Mouse (Mus musculus) hindbrain, embryonic 13.5 days (tissue): Measurements from ENCODE around the gene Sdhb. TPM values are rescaled to one million over a fixed set of nuclear protein-coding genes. Genes with fewer than 3 reads are reported as not detected.

Source experiments
- ATAC-seq: fragments of 200-750 bp; cut with Nextera tagmentation; 2 replicates; pipeline ENCODE4 v1.8.0; 2017; ENCODE audit warnings: moderate TSS enrichment; ENCODE audit not compliant: low FRiP score
- H3K27ac ChIP-seq: fragments of 300-500 bp; sonication (generic); 2 replicates; pipeline ENCODE4 v1.5.1; 2015; ENCODE audit warnings: inconsistent platforms, mild to moderate bottlenecking, moderate library complexity
- H3K27me3 ChIP-seq: fragments of 300-500 bp; sonication (generic); 2 replicates; pipeline ENCODE4 v1.6.1; 2015; ENCODE audit warnings: mild to moderate bottlenecking, inconsistent platforms
- H3K36me3 ChIP-seq: fragments of 300-500 bp; sonication (generic); 2 replicates; pipeline ENCODE4 v1.6.1; 2015; ENCODE audit warnings: mild to moderate bottlenecking, inconsistent platforms
- H3K4me1 ChIP-seq: fragments of 300-500 bp; sonication (generic); replicated peaks from 2 replicates; pipeline ENCODE4 v1.6.1; 2015; ENCODE audit warnings: inconsistent platforms
- H3K4me2 ChIP-seq: fragments of 300-500 bp; sonication (generic); 2 replicates; pipeline ENCODE4 v1.6.1; 2015; ENCODE audit warnings: inconsistent platforms, mild to moderate bottlenecking, moderate library complexity
- H3K4me3 ChIP-seq: fragments of 300-500 bp; sonication (generic); 2 replicates; pipeline ENCODE4 v1.5.1; 2015; ENCODE audit warnings: mild to moderate bottlenecking, inconsistent platforms
- H3K9ac ChIP-seq: fragments of 300-500 bp; sonication (generic); 2 replicates; pipeline ENCODE4 v1.6.1; 2015; ENCODE audit warnings: mild to moderate bottlenecking, inconsistent platforms
- H3K9me3 ChIP-seq: fragments of 300-500 bp; sonication (generic); 2 replicates; pipeline ENCODE4 v1.6.1; 2016; ENCODE audit warnings: inconsistent platforms
- WGBS: fragments of 180-500 bp; shearing (Covaris S2); methylation state at CpG from one replicate; pipeline ENCODE4 v1.1.7; 2015; 5-methylcytosine and 5-hydroxymethylcytosine counted together
- polyA plus RNA-seq: library from polyadenylated mRNA; unstranded; fragments of >200 nt; fragmentation: Nextera tagmentation; extraction: Ambion mirVana; gene quantifications from 2 replicates; pipeline ENCODE4 v1.2.1, GENCODE M21; 2015

Gene Sdhb
- polyA plus RNA-seq, 1 experiment from 2014 or later: 442 TPM

- Histone ChIP-seq H3K36me3 (peaks cover 24% of the 10 kb centered on the region), H3K9ac (no peak overlapping the region; the same call in 1 of the 2 replicates), H3K4me2 (no peak overlapping the region), H3K4me1 (peaks cover 39% of the 10 kb centered on the region), H3K27ac (no peak overlapping the region), H3K27me3 (no peaks in the 10 kb centered on the region), H3K9me3 (no peaks in the 10 kb centered on the region), H3K4me3 (no peak overlapping the region)
- no peak for ATAC-seq
- 83% methylated on average over 9 of the region's 9 CpGs for WGBS
Observed at GRCm38 (mm10) chr4:140963941-140964597, 3.1 kb downstream of the Sdhb start.

GRCm38 (mm10) chr4:140964620-140965019 is 3.6 kb downstream of the Sdhb start:
- Histone ChIP-seq H3K9ac (peak overlapping the region; percentile 60), H3K9me3 (no peaks in the 10 kb centered on the region), H3K36me3 (peaks cover 30% of the 10 kb centered on the region), H3K27ac (peak overlapping the region; percentile 55; the same call in 1 of the 2 replicates), H3K4me2 (no peak overlapping the region), H3K4me1 (peaks cover 39% of the 10 kb centered on the region), H3K27me3 (no peaks in the 10 kb centered on the region), H3K4me3 (no peak overlapping the region)
- ATAC-seq: peak; percentile 4; the same call in 1 of the 2 replicates
- 13% methylated on average over 7 of the region's 7 CpGs for WGBS

- no peak for ATAC-seq
- H3K27me3 ChIP-seq: no peaks in the 10 kb centered on the region
- H3K4me3 ChIP-seq: no peak overlapping the region
- no peak overlapping the region for H3K4me2 ChIP-seq
- H3K4me1 ChIP-seq: peaks cover 22% of the 10 kb centered on the region
- H3K27ac ChIP-seq: no peak overlapping the region
- H3K36me3 ChIP-seq: peaks cover 58% of the 10 kb centered on the region
- WGBS: 92% methylated on average over 11 of the region's 11 CpGs
- no peaks in the 10 kb centered on the region for H3K9me3 ChIP-seq
- H3K9ac ChIP-seq: no peak overlapping the region
Observed at GRCm38 (mm10) chr4:140967386-140968159, 6.6 kb downstream of the Sdhb start.

GRCm38 (mm10) chr4:140971691-140972090 is 10.7 kb downstream of the Sdhb start:
- Histone ChIP-seq H3K36me3 (peaks cover 90% of the 10 kb centered on the region), H3K4me1 (no peaks in the 10 kb centered on the region), H3K4me3 (no peak overlapping the region), H3K9ac (no peak overlapping the region), H3K27me3 (no peaks in the 10 kb centered on the region), H3K4me2 (no peak overlapping the region), H3K27ac (no peak overlapping the region), H3K9me3 (no peaks in the 10 kb centered on the region)
- no peak for ATAC-seq
- 85% methylated on average over 13 of the region's 13 CpGs for WGBS

GRCm38 (mm10) chr4:140974408-140974807 is 13.4 kb downstream of the Sdhb start:
- Histone ChIP-seq H3K4me3 (no peak overlapping the region), H3K27ac (no peak overlapping the region), H3K4me1 (no peaks in the 10 kb centered on the region), H3K9ac (no peak overlapping the region), H3K4me2 (no peak overlapping the region), H3K36me3 (peaks cover 98% of the 10 kb centered on the region), H3K27me3 (no peaks in the 10 kb centered on the region), H3K9me3 (no peaks in the 10 kb centered on the region)
- ATAC-seq: no peak
- WGBS: 97% methylated on average over 6 of the region's 6 CpGs

GRCm38 (mm10) chr4:140975356-140975755 is 14.4 kb downstream of the Sdhb start:
- Histone ChIP-seq H3K27ac (no peak overlapping the region), H3K36me3 (peaks cover 98% of the 10 kb centered on the region), H3K4me3 (no peak overlapping the region), H3K9ac (no peak overlapping the region), H3K9me3 (no peaks in the 10 kb centered on the region), H3K4me2 (no peak overlapping the region), H3K4me1 (no peaks in the 10 kb centered on the region), H3K27me3 (no peaks in the 10 kb centered on the region)
- 94% methylated on average over 7 of the region's 7 CpGs for WGBS
- ATAC-seq: no peak

GRCm38 (mm10) chr4:140977278-140977677 is 16.3 kb downstream of the Sdhb start:
- Histone ChIP-seq H3K9me3 (no peaks in the 10 kb centered on the region), H3K27me3 (no peaks in the 10 kb centered on the region), H3K36me3 (peaks cover 89% of the 10 kb centered on the region), H3K9ac (no peak overlapping the region), H3K4me1 (no peaks in the 10 kb centered on the region), H3K4me2 (no peak overlapping the region), H3K4me3 (no peak overlapping the region), H3K27ac (no peak overlapping the region)
- WGBS: 88% methylated on average over 10 of the region's 10 CpGs
- ATAC-seq: no peak

- no peaks in the 10 kb centered on the region for H3K9me3 ChIP-seq
- no peak for ATAC-seq
- no peak overlapping the region for H3K9ac ChIP-seq
- no peak overlapping the region for H3K4me2 ChIP-seq
- no peak overlapping the region for H3K4me3 ChIP-seq
- WGBS: 96% methylated on average over 14 of the region's 14 CpGs
- H3K27ac ChIP-seq: no peak overlapping the region
- no peaks in the 10 kb centered on the region for H3K27me3 ChIP-seq
- no peaks in the 10 kb centered on the region; the same call in 1 of the 2 replicates for H3K4me1 ChIP-seq
- peaks cover 81% of the 10 kb centered on the region for H3K36me3 ChIP-seq
Observed at GRCm38 (mm10) chr4:140977886-140978692, 17.1 kb downstream of the Sdhb start.

GRCm38 (mm10) chr4:140981605-140982004 is 20.6 kb downstream of the Sdhb start:
- Histone ChIP-seq H3K9ac (no peak overlapping the region), H3K36me3 (peaks cover 45% of the 10 kb centered on the region), H3K4me3 (no peak overlapping the region), H3K4me2 (no peak overlapping the region), H3K27ac (no peak overlapping the region), H3K4me1 (peaks cover 10% of the 10 kb centered on the region), H3K9me3 (no peaks in the 10 kb centered on the region), H3K27me3 (no peaks in the 10 kb centered on the region)
- WGBS: 90% methylated on average over 2 of the region's 2 CpGs
- ATAC-seq: no peak

GRCm38 (mm10) chr4:140982808-140983207 is 21.8 kb downstream of the Sdhb start:
- Histone ChIP-seq H3K9ac (no peak overlapping the region), H3K4me1 (peaks cover 16% of the 10 kb centered on the region), H3K27me3 (no peaks in the 10 kb centered on the region), H3K4me2 (no peak overlapping the region), H3K27ac (0 out of 2 replicates have a peak overlapping the region, but pooled peaks have one; percentile 52), H3K36me3 (peaks cover 33% of the 10 kb centered on the region), H3K9me3 (no peaks in the 10 kb centered on the region), H3K4me3 (no peak overlapping the region)
- ATAC-seq: no peak
- 61% methylated on average over 4 of the region's 4 CpGs for WGBS

- WGBS: 23% methylated on average over 9 of the region's 9 CpGs
- Histone ChIP-seq H3K4me2 (no peak overlapping the region), H3K9ac (no peak overlapping the region)
Observed at GRCm38 (mm10) chr4:140983442-140983841, 22.4 kb downstream of the Sdhb start.

GRCm38 (mm10) chr4:140984544-140984943 is 23.5 kb downstream of the Sdhb start:
- 91% methylated on average over 6 of the region's 6 CpGs for WGBS
- H3K36me3 ChIP-seq: peaks cover 18% of the 10 kb centered on the region
- H3K9ac ChIP-seq: no peak overlapping the region
- H3K9me3 ChIP-seq: no peaks in the 10 kb centered on the region
- H3K4me2 ChIP-seq: no peak overlapping the region
- peaks cover 33% of the 10 kb centered on the region for H3K4me1 ChIP-seq
- H3K4me3 ChIP-seq: no peak overlapping the region
- no peak for ATAC-seq
- H3K27ac ChIP-seq: no peak overlapping the region
- H3K27me3 ChIP-seq: no peaks in the 10 kb centered on the region

More at GRCm38 (mm10) chr4:140983442-140983841, 22.4 kb downstream of the Sdhb start:
- H3K4me3 ChIP-seq: no peak overlapping the region
- H3K9me3 ChIP-seq: no peaks in the 10 kb centered on the region
- peaks cover 27% of the 10 kb centered on the region for H3K36me3 ChIP-seq
- peaks cover 22% of the 10 kb centered on the region for H3K4me1 ChIP-seq
- no peaks in the 10 kb centered on the region for H3K27me3 ChIP-seq
- peak overlapping the region; percentile 52; the same call in 1 of the 2 replicates for H3K27ac ChIP-seq
- no peak for ATAC-seq
